Mouse (Mus musculus) lung, adult 2 months (tissue): ENCODE data around the gene Gsk3a. TPM values are rescaled to one million over a fixed set of nuclear protein-coding genes. Genes with fewer than 3 reads are reported as not detected.

Experiments
- DNase-seq: peaks from one replicate; pipeline ENCODE4 v3.0.0; 2022
- H3K4me1 ChIP-seq: fragments of 200-500 bp; 2 replicates; pipeline ENCODE4 v1.6.1; 2011; ENCODE audit warnings: low read length; ENCODE audit not compliant: control insufficient read depth, insufficient read depth
- H3K4me3 ChIP-seq: fragments of 200-500 bp; replicated peaks from 2 replicates; pipeline ENCODE3; 2011; ENCODE audit warnings: low read depth, mild to moderate bottlenecking, control low read depth, low read length; ENCODE audit errors: extremely low read depth
- CTCF ChIP-seq: fragments of 200-500 bp; IDR thresholded peaks from 2 replicates; pipeline ENCODE4 v1.5.1; 2011; ENCODE audit warnings: mild to moderate bottlenecking, low read length, control low read depth; ENCODE audit not compliant: insufficient read depth
- POLR2A ChIP-seq: fragments of 200-500 bp; IDR thresholded peaks from 2 replicates; pipeline ENCODE4 v1.6.1; 2011; ENCODE audit warnings: low read depth, mild to moderate bottlenecking, control low read depth, low read length, borderline replicate concordance; ENCODE audit errors: extremely low read depth
- WGBS: fragments of 180-500 bp; shearing (Covaris S2); methylation state at CpG from one replicate; pipeline ENCODE4 v1.1.7; 2018; 5-methylcytosine and 5-hydroxymethylcytosine counted together
- polyA plus RNA-seq: library from polyadenylated mRNA; depleted of rRNA; stranded (reverse); fragments of >200 nt; gene quantifications from 2 replicates; pipeline ENCODE4 v1.2.3, GENCODE M21; 2012

The Gsk3a gene
- polyA plus RNA-seq, 1 experiment: 116 TPM

DNA sequence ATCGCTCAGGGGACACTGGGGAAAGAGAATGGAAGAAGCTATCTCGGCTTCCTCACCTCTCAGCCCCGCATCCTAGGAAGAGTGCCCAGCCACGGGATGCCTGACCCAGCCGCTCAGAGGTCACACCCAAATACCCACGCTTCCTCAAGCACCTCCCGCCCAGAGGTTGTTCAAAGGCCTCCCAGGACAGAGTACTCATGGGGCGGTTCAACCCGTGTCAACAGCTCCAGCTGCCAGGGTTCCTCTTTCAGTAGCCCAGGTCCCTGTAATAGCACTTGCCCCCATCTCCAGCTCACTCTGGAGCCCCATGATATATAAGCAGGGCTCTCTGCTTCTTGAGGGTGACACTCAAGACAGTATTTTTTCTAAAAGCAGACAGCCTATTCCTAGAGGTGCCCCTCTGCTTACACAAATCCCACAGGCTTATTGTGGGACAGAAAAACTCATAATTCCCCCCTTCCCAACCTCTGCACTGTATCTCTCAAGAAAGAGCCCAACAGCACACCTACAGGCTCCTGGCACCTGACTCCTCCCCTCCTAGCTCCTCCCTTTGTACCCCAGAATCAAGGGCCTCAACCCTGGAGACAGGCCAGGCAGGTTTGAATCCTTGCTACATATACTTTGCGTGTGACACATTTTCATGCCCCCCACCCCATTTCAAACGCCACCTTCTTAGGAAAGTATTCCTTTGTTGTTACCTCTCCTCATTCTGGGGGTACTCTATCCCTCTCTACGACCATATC is 19.8 kb downstream of the Gsk3a start:
- Histone ChIP-seq H3K4me1 (peaks cover 11% of the 10 kb centered on the region), H3K4me3 (no peak overlapping the region)
- WGBS: 42% methylated on average over 12 of the region's 12 CpGs
- no peak for TF ChIP-seq CTCF
- no peak for TF ChIP-seq POLR2A
- DNase-seq: peak; percentile 27

DNA sequence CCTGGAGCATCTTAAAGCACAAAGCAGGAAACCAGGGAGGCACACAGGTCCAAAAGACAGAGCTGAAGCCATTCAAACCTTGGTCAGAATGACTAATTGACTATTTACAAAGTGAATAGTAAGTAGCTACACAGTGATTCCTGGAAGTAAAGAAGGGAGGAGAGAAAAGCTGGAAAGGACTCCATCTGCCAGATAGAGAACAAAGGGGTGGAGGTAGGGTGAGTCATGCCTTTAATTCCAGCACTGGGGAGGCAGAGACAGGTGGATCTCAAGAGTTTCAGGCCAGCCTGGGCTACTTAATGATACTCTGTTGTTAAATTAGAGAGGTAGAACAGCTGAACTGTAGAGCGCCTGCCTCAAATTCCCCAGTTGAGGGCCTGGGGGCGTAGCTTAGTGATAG is 23.5 kb downstream of the Gsk3a start:
- 95% methylated on average over 2 of the region's 2 CpGs for WGBS
- H3K4me1 ChIP-seq: no peaks in the 10 kb centered on the region
- no peak for TF ChIP-seq POLR2A
- no peak for TF ChIP-seq CTCF
- H3K4me3 ChIP-seq: no peak overlapping the region
- DNase-seq: no peak

GRCm38 (mm10) chr7:25213099-25213498 is 24.6 kb downstream of the Gsk3a start:
- Histone ChIP-seq H3K4me1 (no peaks in the 10 kb centered on the region), H3K4me3 (no peak overlapping the region)
- no peak for DNase-seq
- no peak for TF ChIP-seq POLR2A
- TF ChIP-seq CTCF: no peak
- 24% methylated on average over 3 of the region's 3 CpGs for WGBS

GRCm38 (mm10) chr7:25210482-25210881 is 27.2 kb downstream of the Gsk3a start:
- Histone ChIP-seq H3K4me1 (peaks cover 2% of the 10 kb centered on the region; the same call in 1 of the 2 replicates), H3K4me3 (no peak overlapping the region)
- TF ChIP-seq CTCF (no peak), POLR2A (no peak)
- no peak for DNase-seq
- WGBS: 84% methylated on average over 4 of the region's 4 CpGs

GRCm38 (mm10) chr7:25209161-25209622 is 28.5 kb downstream of the Gsk3a start:
- peaks cover 2% of the 10 kb centered on the region; the same call in 1 of the 2 replicates for H3K4me1 ChIP-seq
- DNase-seq: peak; percentile 30
- TF ChIP-seq CTCF (no peak), POLR2A (no peak)
- 59% methylated on average over 3 of the region's 3 CpGs for WGBS
- no peak overlapping the region for H3K4me3 ChIP-seq

DNA sequence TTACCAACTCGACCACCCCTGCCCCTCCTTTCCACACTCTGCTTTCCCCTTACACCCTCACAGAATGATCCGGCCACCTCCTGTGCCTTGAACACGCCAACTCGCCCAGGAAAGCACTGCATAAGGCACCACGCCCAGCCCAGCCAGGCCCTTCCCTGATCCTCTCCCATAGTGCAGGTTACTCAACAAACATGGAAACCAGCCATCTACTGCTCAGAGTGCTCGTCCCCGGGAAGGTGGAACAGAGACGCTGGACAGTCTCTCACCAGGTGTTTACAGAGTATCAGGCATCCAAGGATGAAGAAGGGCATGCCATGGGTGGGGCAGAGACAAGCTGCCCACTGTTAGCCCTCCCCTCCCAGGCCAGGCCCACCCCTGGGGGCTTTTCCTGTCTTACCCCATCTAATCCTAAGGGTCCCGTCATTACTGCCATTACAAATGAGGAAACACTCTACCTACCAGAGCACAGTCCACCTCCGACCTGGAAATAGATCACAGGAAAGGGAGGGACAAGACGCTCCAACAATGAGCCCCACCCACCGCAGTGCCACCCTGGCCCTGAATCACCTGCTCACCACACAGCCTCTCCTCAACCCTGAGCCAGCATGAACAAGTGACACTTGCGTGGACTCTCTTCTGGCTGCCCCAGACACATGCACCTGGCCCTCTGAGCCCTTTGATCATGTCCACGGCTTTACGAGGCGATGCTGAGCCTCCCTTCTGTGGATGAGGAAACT is 31.4 kb downstream of the Gsk3a start:
- Histone ChIP-seq H3K4me1 (peaks cover 2% of the 10 kb centered on the region; the same call in 1 of the 2 replicates), H3K4me3 (no peak overlapping the region)
- WGBS: 69% methylated on average over 16 of the region's 16 CpGs
- TF ChIP-seq POLR2A (no peak), CTCF (no peak)
- DNase-seq: no peak

DNA sequence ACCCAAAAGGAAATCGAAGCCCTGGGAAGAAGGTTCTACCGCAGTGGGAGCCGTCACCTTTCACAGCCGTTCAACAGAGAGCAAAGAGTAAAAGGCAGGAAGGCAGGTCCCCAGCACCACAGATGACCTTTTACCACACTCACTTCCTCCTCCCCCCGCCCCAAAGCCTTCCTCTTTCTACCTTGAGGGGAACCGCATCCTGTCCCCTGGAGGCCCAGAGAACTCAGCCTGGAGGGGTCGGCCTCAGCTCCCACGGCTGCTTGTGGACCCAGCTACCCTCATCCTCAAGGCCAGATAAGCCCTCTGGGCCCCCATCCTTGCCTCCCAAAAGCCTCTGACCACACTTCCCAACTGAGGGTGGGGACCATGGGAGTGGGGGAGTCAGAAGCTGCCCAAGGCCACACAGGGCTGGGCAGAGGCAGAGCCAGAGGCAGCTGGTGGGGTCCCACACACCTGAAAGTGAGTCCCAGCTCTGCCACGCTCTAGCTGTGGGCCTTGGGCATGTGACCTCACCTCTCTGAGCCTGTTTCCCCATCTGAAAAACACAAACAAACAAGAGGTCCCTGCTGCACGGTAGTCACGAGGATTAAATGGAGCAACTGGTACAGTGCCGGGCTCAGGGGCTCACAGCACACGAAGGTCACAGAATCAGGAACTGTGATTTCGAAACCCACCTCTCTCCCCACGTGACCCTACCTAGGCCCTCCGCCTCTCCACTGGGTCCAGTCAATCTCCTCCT is 32.1 kb downstream of the Gsk3a start:
- no peak for DNase-seq
- TF ChIP-seq CTCF (no peak), POLR2A (no peak)
- peaks cover 2% of the 10 kb centered on the region; the same call in 1 of the 2 replicates for H3K4me1 ChIP-seq
- 55% methylated on average over 16 of the region's 16 CpGs for WGBS
- peak overlapping the region; percentile 12 for H3K4me3 ChIP-seq

GRCm38 (mm10) chr7:25203624-25204023 is 34.0 kb downstream of the Gsk3a start:
- TF ChIP-seq POLR2A: no peak
- TF ChIP-seq CTCF: no peak
- no peak for DNase-seq
- no peak overlapping the region for H3K4me3 ChIP-seq
- 79% methylated on average over 20 of the region's 20 CpGs for WGBS
- peaks cover 2% of the 10 kb centered on the region; the same call in 1 of the 2 replicates for H3K4me1 ChIP-seq

DNA sequence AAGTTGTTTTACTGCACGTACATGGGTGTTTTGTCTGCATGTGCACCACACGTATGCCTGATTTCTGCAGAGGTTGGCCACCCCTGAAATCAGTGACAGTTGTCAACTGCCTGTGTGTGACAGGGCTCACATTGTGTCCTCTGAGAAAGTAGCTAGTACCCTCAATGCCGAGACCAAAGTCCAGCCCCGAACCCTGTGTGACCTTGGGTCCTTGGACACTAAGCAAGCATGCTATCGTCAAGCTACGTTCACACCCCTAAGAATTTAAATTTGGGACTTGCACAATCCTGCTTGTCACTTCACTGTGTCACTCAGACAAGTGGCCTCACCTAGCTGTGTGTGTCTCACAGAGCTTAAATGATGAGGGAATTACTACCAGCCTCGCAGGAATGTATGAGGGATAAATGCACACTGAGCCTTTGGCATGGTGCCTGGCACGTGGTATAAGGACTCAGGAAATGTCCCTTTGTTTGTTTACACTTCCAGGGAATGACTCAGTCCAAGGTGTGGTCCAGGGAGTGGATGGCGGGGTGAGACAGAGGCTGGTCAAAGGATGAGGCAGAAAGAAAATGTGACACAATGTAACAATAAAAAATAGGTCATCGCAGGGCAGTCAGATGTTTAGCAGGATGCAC is 40.1 kb downstream of the Gsk3a start:
- TF ChIP-seq CTCF (no peak), POLR2A (no peak)
- H3K4me1 ChIP-seq: peaks cover 5% of the 10 kb centered on the region
- WGBS: 32% methylated on average over 10 of the region's 10 CpGs
- no peak for DNase-seq
- H3K4me3 ChIP-seq: no peak overlapping the region
